Mouse (Mus musculus) kidney, adult 2 months (tissue): ENCODE measurements around the gene Tff2.

Experiments used
- CTCF ChIP-seq: fragments of 200-500 bp; conservative IDR thresholded peaks from 2 replicates; pipeline ENCODE4 v1.5.1; 2011; ENCODE audit warnings: low read depth, mild to moderate bottlenecking, control low read depth, low read length, moderate library complexity, mixed read lengths; ENCODE audit not compliant: insufficient read depth, insufficient read length
- POLR2A ChIP-seq: fragments of 200-500 bp; IDR thresholded peaks from one replicate; pipeline ENCODE4 v1.6.1; 2011; ENCODE audit warnings: low read depth, low read length, control low read depth

- TF ChIP-seq POLR2A (no peak), CTCF (no peak)
These were observed 8.4 kb upstream of the Tff2 start for GRCm38 (mm10) chr17:31152512-31152911.
